Mouse (Mus musculus): ENCODE measurements around the gene Rrh. TPM values are rescaled to one million over a fixed set of nuclear protein-coding genes. Genes with fewer than 3 reads are reported as not detected.
A peak's percentile ranks its signal among the peaks of the same experiment; 100 is the strongest.

Gene Rrh
- polyA plus RNA-seq, 1 experiment from 2014 or later, result 0.14 TPM

GRCm38 (mm10) chr3:129803765-129804164 lies 18.6 kb downstream of the Rrh start, which contains the start of gene Lrit3:
TSS of gene Lrit3 (minus strand) at chr3:129804030.
- no peak for DNase-seq
- Histone ChIP-seq H3K4me2 (ENCODE audit: low read length) (no peak within 1 kb of the TSS), H3K36me3 (ENCODE audit: control insufficient read depth, insufficient read depth, low read length) (no peaks in the 10 kb centered on the region), H3K27me3 (ENCODE audit: control insufficient read depth, insufficient read depth, low read length) (no peaks in the 10 kb centered on the region), H3K9ac (replicated peaks; ENCODE audit: low read length) (no peak within 1 kb of the TSS), H3K4me1 (ENCODE audit: control insufficient read depth, insufficient read depth, low read length) (no peaks in the 10 kb centered on the region), H3K9me3 (ENCODE audit: control insufficient read depth, low read length) (no peaks in the 10 kb centered on the region), H3K27ac (replicated peaks; ENCODE audit: low read depth, low read length) (no peak within 1 kb of the TSS), H3K4me3 (replicated peaks; ENCODE audit: low read depth, low read length) (no peak within 1 kb of the TSS)
- 85% methylated on average over 10 of the region's 10 CpGs for WGBS
- no peak for ATAC-seq (ENCODE audit: low FRiP score, low TSS enrichment)

GRCm38 (mm10) chr3:129799011-129799410 lies 23.4 kb downstream of the Rrh start:
- DNase-seq (no peak), ATAC-seq (ENCODE audit: low FRiP score, low TSS enrichment) (no peak)
- H3K36me3 ChIP-seq (ENCODE audit: control insufficient read depth, insufficient read depth, low read length), result no peaks in the 10 kb centered on the region
- H3K9me3 ChIP-seq (ENCODE audit: control insufficient read depth, low read length), result no peaks in the 10 kb centered on the region
- WGBS, result 92% methylated on average over 2 of the region's 2 CpGs
- no peak overlapping the region for H3K9ac ChIP-seq (replicated peaks; ENCODE audit: low read length)
- H3K4me3 ChIP-seq (replicated peaks; ENCODE audit: low read depth, low read length), result no peak overlapping the region
- no peak overlapping the region for H3K27ac ChIP-seq (replicated peaks; ENCODE audit: low read depth, low read length)
- no peak overlapping the region for H3K4me2 ChIP-seq (ENCODE audit: low read length)
- H3K27me3 ChIP-seq (ENCODE audit: control insufficient read depth, insufficient read depth, low read length), result no peaks in the 10 kb centered on the region
- H3K4me1 ChIP-seq (ENCODE audit: control insufficient read depth, insufficient read depth, low read length), result no peaks in the 10 kb centered on the region

GRCm38 (mm10) chr3:129798551-129798950 lies 23.8 kb downstream of the Rrh start:
- ATAC-seq (ENCODE audit: low FRiP score, low TSS enrichment) (no peak), DNase-seq (no peak)
- no peak overlapping the region for H3K4me2 ChIP-seq (ENCODE audit: low read length)
- H3K36me3 ChIP-seq (ENCODE audit: control insufficient read depth, insufficient read depth, low read length), result no peaks in the 10 kb centered on the region
- WGBS, result 87% methylated on average over 11 of the region's 11 CpGs
- no peak overlapping the region for H3K27ac ChIP-seq (replicated peaks; ENCODE audit: low read depth, low read length)
- no peaks in the 10 kb centered on the region for H3K4me1 ChIP-seq (ENCODE audit: control insufficient read depth, insufficient read depth, low read length)
- no peaks in the 10 kb centered on the region for H3K27me3 ChIP-seq (ENCODE audit: control insufficient read depth, insufficient read depth, low read length)
- H3K9ac ChIP-seq (replicated peaks; ENCODE audit: low read length), result no peak overlapping the region
- no peak overlapping the region for H3K4me3 ChIP-seq (replicated peaks; ENCODE audit: low read depth, low read length)
- no peaks in the 10 kb centered on the region for H3K9me3 ChIP-seq (ENCODE audit: control insufficient read depth, low read length)

- H3K4me2 ChIP-seq (ENCODE audit: low read length), result no peak overlapping the region
- 79% methylated on average over 5 of the region's 5 CpGs for WGBS
- H3K4me3 ChIP-seq (replicated peaks; ENCODE audit: low read depth, low read length), result no peak overlapping the region
- H3K9me3 ChIP-seq (ENCODE audit: control insufficient read depth, low read length), result no peaks in the 10 kb centered on the region
- DNase-seq (no peak), ATAC-seq (ENCODE audit: low FRiP score, low TSS enrichment) (no peak)
- H3K27me3 ChIP-seq (ENCODE audit: control insufficient read depth, insufficient read depth, low read length), result no peaks in the 10 kb centered on the region
- H3K4me1 ChIP-seq (ENCODE audit: control insufficient read depth, insufficient read depth, low read length), result no peaks in the 10 kb centered on the region
- H3K36me3 ChIP-seq (ENCODE audit: control insufficient read depth, insufficient read depth, low read length), result no peaks in the 10 kb centered on the region
- no peak overlapping the region for H3K27ac ChIP-seq (replicated peaks; ENCODE audit: low read depth, low read length)
- H3K9ac ChIP-seq (replicated peaks; ENCODE audit: low read length), result no peak overlapping the region
Observed at GRCm38 (mm10) chr3:129797341-129797740, 25.0 kb downstream of the Rrh start.

GRCm38 (mm10) chr3:129793801-129794200 lies 28.6 kb downstream of the Rrh start:
- no peaks in the 10 kb centered on the region for H3K4me1 ChIP-seq (ENCODE audit: control insufficient read depth, insufficient read depth, low read length)
- DNase-seq (no peak), ATAC-seq (ENCODE audit: low FRiP score, low TSS enrichment) (no peak)
- H3K27me3 ChIP-seq (ENCODE audit: control insufficient read depth, insufficient read depth, low read length), result no peaks in the 10 kb centered on the region
- H3K36me3 ChIP-seq (ENCODE audit: control insufficient read depth, insufficient read depth, low read length), result no peaks in the 10 kb centered on the region
- H3K4me2 ChIP-seq (ENCODE audit: low read length), result no peak overlapping the region
- no peak overlapping the region for H3K9ac ChIP-seq (replicated peaks; ENCODE audit: low read length)
- 90% methylated on average over 5 of the region's 5 CpGs for WGBS
- H3K4me3 ChIP-seq (replicated peaks; ENCODE audit: low read depth, low read length), result no peak overlapping the region
- H3K27ac ChIP-seq (replicated peaks; ENCODE audit: low read depth, low read length), result no peak overlapping the region
- no peaks in the 10 kb centered on the region for H3K9me3 ChIP-seq (ENCODE audit: control insufficient read depth, low read length)

- Histone ChIP-seq H3K36me3 (ENCODE audit: control insufficient read depth, insufficient read depth, low read length) (no peaks in the 10 kb centered on the region), H3K27ac (replicated peaks; ENCODE audit: low read depth, low read length) (no peak overlapping the region), H3K4me2 (ENCODE audit: low read length) (no peak overlapping the region), H3K9me3 (ENCODE audit: control insufficient read depth, low read length) (no peaks in the 10 kb centered on the region), H3K9ac (replicated peaks; ENCODE audit: low read length) (no peak overlapping the region), H3K27me3 (ENCODE audit: control insufficient read depth, insufficient read depth, low read length) (no peaks in the 10 kb centered on the region), H3K4me3 (replicated peaks; ENCODE audit: low read depth, low read length) (no peak overlapping the region), H3K4me1 (ENCODE audit: control insufficient read depth, insufficient read depth, low read length) (no peaks in the 10 kb centered on the region)
- DNase-seq (no peak), ATAC-seq (ENCODE audit: low FRiP score, low TSS enrichment) (no peak)
- 94% methylated on average over 3 of the region's 3 CpGs for WGBS
Observed at GRCm38 (mm10) chr3:129782746-129783145, 39.6 kb downstream of the Rrh start.

GRCm38 (mm10) chr3:129781435-129781834 lies 41.0 kb downstream of the Rrh start:
- Histone ChIP-seq H3K4me3 (replicated peaks; ENCODE audit: low read depth, low read length) (no peak overlapping the region), H3K27ac (replicated peaks; ENCODE audit: low read depth, low read length) (no peak overlapping the region), H3K27me3 (ENCODE audit: control insufficient read depth, insufficient read depth, low read length) (no peaks in the 10 kb centered on the region), H3K4me1 (ENCODE audit: control insufficient read depth, insufficient read depth, low read length) (no peaks in the 10 kb centered on the region), H3K36me3 (ENCODE audit: control insufficient read depth, insufficient read depth, low read length) (no peaks in the 10 kb centered on the region), H3K4me2 (ENCODE audit: low read length) (no peak overlapping the region), H3K9me3 (ENCODE audit: control insufficient read depth, low read length) (no peaks in the 10 kb centered on the region), H3K9ac (replicated peaks; ENCODE audit: low read length) (no peak overlapping the region)
- ATAC-seq (ENCODE audit: low FRiP score, low TSS enrichment), result no peak
- peak; percentile 46 for DNase-seq
- WGBS, result 13% methylated on average over 10 of the region's 10 CpGs

GRCm38 (mm10) chr3:129771210-129771609 lies 51.2 kb downstream of the Rrh start:
- Histone ChIP-seq H3K27ac (replicated peaks; ENCODE audit: low read depth, low read length) (no peak overlapping the region), H3K36me3 (ENCODE audit: control insufficient read depth, insufficient read depth, low read length) (no peaks in the 10 kb centered on the region), H3K9me3 (ENCODE audit: control insufficient read depth, low read length) (no peaks in the 10 kb centered on the region), H3K4me3 (replicated peaks; ENCODE audit: low read depth, low read length) (no peak overlapping the region), H3K27me3 (ENCODE audit: control insufficient read depth, insufficient read depth, low read length) (no peaks in the 10 kb centered on the region), H3K4me2 (ENCODE audit: low read length) (no peak overlapping the region), H3K4me1 (ENCODE audit: control insufficient read depth, insufficient read depth, low read length) (no peaks in the 10 kb centered on the region), H3K9ac (replicated peaks; ENCODE audit: low read length) (no peak overlapping the region)
- ATAC-seq (ENCODE audit: low FRiP score, low TSS enrichment) (no peak), DNase-seq (no peak)
- 88% methylated on average over 6 of the region's 6 CpGs for WGBS

- no peak overlapping the region for H3K4me2 ChIP-seq (ENCODE audit: low read length)
- DNase-seq (no peak), ATAC-seq (ENCODE audit: low FRiP score, low TSS enrichment) (no peak)
- H3K27ac ChIP-seq (replicated peaks; ENCODE audit: low read depth, low read length), result no peak overlapping the region
- 86% methylated on average over 10 of the region's 10 CpGs for WGBS
- no peak overlapping the region for H3K9ac ChIP-seq (replicated peaks; ENCODE audit: low read length)
- no peaks in the 10 kb centered on the region for H3K27me3 ChIP-seq (ENCODE audit: control insufficient read depth, insufficient read depth, low read length)
- no peaks in the 10 kb centered on the region for H3K4me1 ChIP-seq (ENCODE audit: control insufficient read depth, insufficient read depth, low read length)
- no peaks in the 10 kb centered on the region for H3K36me3 ChIP-seq (ENCODE audit: control insufficient read depth, insufficient read depth, low read length)
- 0 out of 2 replicates have a peak, but pooled peaks cover 3% of the 10 kb centered on the region for H3K9me3 ChIP-seq (ENCODE audit: control insufficient read depth, low read length)
- H3K4me3 ChIP-seq (replicated peaks; ENCODE audit: low read depth, low read length), result no peak overlapping the region
Observed at GRCm38 (mm10) chr3:129766971-129767794, 55.2 kb downstream of the Rrh start.
